Mouse (Mus musculus): ENCODE measurements at regions not wholly inside any gene's neighbourhood (a gene's known extent, or its start where the extent isn't known, plus 50 kb on each side); places are given as distances from the start of the nearest gene placed in this dataset.

GRCm38 (mm10) chr13:59314419-59314818 is 270.6 kb downstream of the Agtpbp1 start:
- peak; percentile 6 to 20 for DNase-seq

- no peak for DNase-seq
Measured at GRCm38 (mm10) chr13:59313725-59314330, 271.2 kb downstream of the Agtpbp1 start.

DNA sequence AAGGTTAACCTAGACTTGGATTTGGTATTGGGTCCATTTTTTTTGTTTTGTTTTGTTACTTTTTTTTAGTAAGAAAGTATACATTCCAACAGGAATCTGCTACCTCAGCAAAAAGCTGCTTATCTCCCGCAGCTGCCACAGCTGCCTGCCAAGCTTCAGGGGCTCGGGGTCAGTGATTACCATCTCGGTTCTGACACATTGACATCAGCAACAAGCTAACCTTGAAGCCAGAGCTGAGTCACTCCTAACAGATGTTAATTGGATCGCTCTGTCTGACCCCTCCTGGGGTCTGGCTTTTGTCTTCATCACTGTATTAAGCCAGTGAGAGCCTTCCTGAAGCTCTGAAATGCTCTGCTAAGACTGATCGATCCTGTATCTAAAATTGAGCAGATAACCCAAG is 292.1 kb downstream of the Agtpbp1 start:
- DNase-seq, result no peak

- no peak for DNase-seq
Measured at GRCm38 (mm10) chr13:59289127-59289526, 295.9 kb downstream of the Agtpbp1 start.

DNA sequence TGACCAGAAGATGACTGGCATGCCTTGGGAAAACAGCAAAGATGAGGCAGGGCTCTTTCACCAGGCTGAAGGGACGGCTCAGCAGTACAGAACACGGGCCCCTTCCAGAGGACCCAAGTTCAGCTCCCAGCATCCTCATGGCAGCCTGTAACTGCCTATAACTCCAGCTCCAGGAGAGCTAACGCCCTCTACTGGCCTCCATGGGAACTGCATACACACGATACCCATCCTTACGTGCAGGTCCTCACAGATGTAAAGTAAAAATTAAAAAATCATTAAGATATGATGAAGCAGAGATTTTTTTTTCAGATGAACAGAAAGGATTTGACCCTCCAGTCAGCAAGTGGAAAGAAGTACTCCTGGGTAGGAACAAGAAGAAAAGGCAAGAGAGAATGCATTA is 303.8 kb downstream of the Agtpbp1 start:
- no peak for DNase-seq

GRCm38 (mm10) chr13:59279136-59279535 is 305.9 kb downstream of the Agtpbp1 start:
- no peak for DNase-seq

- DNase-seq, result no peak
Measured at GRCm38 (mm10) chr13:59271661-59272060, 313.4 kb downstream of the Agtpbp1 start.

GRCm38 (mm10) chr13:59266854-59267253 is 318.2 kb downstream of the Agtpbp1 start:
- no peak for DNase-seq

DNA sequence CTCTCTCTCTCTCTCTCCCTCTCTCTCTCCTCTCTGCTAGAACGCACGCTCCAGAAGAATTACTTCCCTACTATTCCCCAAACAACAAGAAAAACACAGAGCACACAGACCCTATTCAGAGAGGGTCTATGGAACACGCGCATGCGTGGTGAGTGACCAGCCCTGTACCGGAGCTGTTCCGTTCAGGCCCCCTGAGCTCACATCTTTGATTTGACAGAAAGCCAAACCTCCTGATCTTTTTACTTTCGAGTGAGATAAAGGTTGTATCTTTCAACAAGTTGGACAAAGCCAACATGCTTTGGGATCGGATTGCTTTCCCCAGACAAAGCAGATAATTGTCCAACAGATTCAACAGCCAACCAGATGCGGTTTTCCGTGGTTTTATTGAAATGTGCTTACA is 320.9 kb downstream of the Agtpbp1 start:
- DNase-seq, result no peak

DNA sequence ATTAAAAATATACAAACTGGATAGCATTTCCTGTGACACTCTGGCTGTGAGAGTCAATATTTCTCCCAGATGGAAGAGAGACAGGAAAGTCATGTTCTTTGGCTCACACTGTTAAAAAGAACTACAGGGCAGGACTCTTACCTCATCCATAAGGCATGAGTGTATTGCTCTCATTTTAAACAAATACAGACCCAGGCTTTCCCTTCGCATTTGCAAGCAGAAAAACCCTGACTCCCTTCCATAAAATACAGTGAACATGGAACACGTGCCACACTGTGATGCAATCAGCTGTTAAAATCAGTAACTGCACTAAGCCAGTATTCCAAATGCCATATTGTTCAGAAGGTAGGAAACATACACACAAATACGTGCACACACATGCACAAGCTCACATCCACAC is 323.1 kb downstream of the Agtpbp1 start:
- DNase-seq, result no peak

DNA sequence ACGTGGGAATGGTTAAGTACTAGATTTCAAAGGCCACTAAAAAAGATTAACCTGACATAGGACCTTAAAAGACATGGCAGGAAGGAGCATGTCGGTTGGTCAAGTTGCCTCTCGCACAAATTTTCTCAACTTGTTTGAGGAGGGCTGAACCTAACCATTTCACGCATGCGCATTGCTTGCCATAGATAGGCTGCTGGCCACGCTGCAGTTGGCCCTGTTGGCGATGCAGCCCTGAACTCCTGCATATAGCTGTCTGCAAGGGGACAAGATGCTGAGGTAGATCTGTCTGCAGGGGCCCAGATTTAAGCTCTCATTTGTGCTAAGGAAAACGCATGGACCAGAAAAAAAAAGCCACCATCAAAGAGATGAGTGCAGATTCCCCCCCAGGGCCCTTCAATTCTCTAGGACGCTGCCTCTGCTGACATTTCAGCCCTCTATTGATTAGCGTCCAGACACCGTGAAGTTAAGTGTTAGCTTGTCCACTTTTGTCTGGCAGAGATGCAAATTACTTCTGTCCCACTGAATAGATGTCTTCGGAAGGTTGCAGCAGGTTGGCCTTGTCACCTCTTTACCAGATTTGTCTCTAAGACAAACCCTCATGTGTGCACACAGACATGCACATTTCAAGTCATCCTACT is 329.1 kb downstream of the Agtpbp1 start:
- DNase-seq, result no peak

- DNase-seq, result no peak
Measured at GRCm38 (mm10) chr13:59253667-59254558, 331.1 kb downstream of the Agtpbp1 start.

- DNase-seq, result no peak
Measured at GRCm38 (mm10) chr13:59251252-59252006, 333.6 kb downstream of the Agtpbp1 start.

DNA sequence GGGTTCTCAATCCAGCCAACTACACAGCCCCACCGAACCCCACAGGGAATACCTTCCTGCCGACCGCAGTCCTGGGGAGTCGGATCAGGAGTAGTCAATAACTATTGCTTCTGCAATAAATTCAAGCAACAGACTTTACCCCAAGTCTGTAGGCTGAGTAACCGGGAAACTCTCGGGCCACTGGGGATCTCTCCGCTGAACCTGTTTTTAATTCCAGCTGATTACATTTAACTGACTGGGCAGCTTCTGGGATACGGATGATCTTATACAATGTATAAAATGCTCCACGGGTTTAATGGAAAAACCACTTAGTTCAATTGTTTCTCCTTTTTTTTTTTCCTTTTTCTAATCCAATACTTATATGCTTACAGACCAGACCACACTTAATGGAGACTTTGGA is 336.6 kb downstream of the Agtpbp1 start:
- no peak for DNase-seq

GRCm38 (mm10) chr13:59246984-59247537 is 338.0 kb downstream of the Agtpbp1 start:
- DNase-seq, result no peak

GRCm38 (mm10) chr13:59246070-59246469 is 339.0 kb downstream of the Agtpbp1 start:
- DNase-seq, result no peak

DNA sequence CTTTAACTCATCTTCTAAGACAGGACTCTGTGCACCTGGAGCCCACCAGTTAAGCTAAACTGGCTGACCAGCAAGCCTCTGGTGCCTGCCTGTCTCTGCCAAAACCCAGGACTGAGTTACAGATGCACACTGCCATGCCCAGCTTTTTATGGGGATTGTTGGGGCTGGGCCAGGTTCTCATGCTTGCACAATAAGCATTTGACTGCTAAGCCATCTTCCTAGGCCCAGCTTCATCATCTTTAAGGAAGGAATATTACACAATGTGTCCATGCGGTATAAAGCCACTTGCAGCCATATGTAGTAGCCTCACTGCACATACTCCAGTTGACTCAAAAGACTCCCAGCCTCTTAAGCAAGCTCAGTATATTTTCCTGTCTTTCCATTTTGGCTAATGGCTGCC is 340.4 kb downstream of the Agtpbp1 start:
- DNase-seq, result no peak

- DNase-seq, result no peak
Measured at GRCm38 (mm10) chr13:59242671-59243070, 342.4 kb downstream of the Agtpbp1 start.

GRCm38 (mm10) chr13:59238696-59239095 is 346.3 kb downstream of the Agtpbp1 start:
- no peak for DNase-seq

GRCm38 (mm10) chr13:59235836-59236235 is 349.2 kb downstream of the Agtpbp1 start:
- DNase-seq, result no peak

DNA sequence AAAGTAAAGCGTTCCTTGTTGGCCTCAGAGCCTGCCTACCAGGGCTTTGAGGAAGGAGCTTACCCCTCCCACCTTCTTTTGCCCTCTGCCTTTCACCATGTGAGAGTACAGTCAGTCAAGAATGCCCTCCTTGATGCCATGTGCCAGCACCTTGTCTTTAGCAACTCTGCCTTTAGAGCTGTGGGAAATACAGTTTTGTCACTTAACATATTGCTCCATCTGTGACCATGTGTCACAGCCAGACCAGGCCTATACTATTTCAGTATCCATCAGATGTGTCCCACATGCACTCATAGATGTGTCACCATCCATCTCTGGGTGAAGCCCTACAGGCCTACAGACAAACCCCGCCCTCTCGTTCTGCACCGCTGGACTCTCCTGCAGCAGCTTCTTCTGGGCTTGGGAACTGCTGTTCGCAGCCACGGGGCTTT is 355.9 kb downstream of the Agtpbp1 start:
- DNase-seq, result no peak

DNA sequence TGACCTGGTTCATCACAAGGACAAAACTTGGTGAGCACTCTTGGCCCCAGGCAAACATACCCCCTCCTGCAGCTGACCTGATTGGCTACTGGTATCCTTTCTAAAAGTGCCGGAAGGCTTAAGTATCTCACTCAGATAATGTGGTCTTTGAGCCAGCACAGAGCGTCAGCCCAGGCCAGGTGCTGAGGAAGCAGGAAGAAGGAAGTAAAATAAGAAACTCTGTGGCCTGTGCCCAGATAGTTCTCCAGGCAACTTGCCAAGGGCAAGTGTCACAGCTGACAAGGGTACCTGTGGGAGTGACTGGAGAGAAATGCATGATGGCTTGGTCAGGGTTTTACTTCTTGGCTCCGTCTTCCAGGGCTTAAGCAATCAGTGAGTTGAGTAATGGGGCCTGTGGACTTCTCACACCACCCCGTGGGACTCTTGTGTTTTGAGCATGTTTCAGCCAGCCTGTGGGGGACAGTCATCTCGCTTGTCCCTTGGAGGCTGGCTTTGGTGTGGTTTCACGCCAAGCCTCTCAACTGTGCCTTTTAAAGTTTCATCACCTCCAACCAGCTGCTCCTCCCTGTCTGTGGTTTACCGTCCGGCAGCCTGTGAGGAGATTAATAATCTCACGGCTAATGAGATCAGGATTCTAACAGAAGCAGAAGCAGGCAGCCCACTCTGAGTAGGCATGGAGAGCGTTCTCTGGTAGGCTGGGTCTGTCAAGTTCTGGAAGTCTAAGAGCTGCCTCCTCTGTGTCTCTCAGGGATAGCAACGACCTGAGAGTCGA is 356.8 kb downstream of the Agtpbp1 start:
- no peak for DNase-seq
